Mouse (Mus musculus) left cerebral cortex, postnatal 25 days (tissue): Measurements from ENCODE around the gene Zfp526. TPM values are rescaled to one million over a fixed set of nuclear protein-coding genes. Genes with fewer than 3 reads are reported as not detected.

Experiments
- DNase-seq, 2 experiments: peaks; one replicate each; pipeline ENCODE4 v3.0.0; 2022; ENCODE audit warnings: low spot score in 2 of 2, mixed read lengths in 1 of 2
- intact Hi-C: fragments of 180-260 bp; cut with DNase I; formaldehyde crosslinking; loops from one replicate; pipeline ENCODE4 v1.15.1; 2025
- total RNA-seq, 2 experiments: library from RNA; stranded (reverse); gene quantifications; 2 replicates each; pipeline ENCODE4 v1.2.3; 2021

The Zfp526 gene
- total RNA-seq, 2 experiments from 2014 or later: 10.0 to 11.1 TPM

- DNase-seq: peak; percentile 99
- intact Hi-C loops: loop anchor here (1.0 to 5.0 kb wide), 2 partner anchors 41 to 160 kb away; partner anchors contain the start of gene Lipe
Observed at GRCm38 (mm10) chr7:25237249-25238014, 16.2 kb downstream of the Zfp526 start, which contains the start of gene Gsk3a. Gene Gsk3a, minus strand, starts transcription at chr7:25237851.

DNA sequence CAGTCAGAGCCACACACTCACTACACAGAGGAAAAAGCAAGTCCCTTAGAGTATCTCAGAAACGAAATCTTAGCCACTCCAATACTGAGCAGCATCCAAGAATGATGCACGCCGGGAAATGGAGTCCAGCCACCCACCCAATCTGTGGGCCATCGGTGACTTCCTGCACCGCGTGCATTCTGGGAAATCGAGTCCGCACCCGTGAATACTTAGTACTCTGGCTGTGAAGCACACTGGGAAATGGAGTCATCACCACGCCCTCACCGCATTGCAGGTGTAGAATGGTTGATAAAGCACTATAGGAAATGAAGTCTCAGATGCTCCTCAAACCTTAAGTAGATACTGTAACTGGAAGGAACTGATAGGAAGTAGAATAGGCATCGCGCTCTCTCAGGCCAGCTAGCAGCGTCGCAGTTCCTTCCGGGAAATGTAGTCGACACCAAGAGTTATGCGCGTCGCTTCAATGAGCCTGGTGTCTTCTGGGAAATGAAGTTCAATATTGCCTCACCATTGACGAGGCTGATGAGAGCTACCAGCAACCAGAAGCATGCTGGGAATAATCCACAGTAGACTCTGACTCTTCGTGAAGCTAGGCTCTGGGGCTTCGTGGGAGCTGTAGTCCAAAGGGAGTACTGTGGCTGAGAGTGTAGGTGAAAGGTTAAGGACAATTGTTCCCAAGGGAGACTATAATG, 16.9 kb downstream of the Zfp526 start:
- intact Hi-C loops: loop anchor here (1.0 to 5.0 kb wide), 2 partner anchors 40 to 159 kb away; partner anchors contain the start of gene Lipe

DNA sequence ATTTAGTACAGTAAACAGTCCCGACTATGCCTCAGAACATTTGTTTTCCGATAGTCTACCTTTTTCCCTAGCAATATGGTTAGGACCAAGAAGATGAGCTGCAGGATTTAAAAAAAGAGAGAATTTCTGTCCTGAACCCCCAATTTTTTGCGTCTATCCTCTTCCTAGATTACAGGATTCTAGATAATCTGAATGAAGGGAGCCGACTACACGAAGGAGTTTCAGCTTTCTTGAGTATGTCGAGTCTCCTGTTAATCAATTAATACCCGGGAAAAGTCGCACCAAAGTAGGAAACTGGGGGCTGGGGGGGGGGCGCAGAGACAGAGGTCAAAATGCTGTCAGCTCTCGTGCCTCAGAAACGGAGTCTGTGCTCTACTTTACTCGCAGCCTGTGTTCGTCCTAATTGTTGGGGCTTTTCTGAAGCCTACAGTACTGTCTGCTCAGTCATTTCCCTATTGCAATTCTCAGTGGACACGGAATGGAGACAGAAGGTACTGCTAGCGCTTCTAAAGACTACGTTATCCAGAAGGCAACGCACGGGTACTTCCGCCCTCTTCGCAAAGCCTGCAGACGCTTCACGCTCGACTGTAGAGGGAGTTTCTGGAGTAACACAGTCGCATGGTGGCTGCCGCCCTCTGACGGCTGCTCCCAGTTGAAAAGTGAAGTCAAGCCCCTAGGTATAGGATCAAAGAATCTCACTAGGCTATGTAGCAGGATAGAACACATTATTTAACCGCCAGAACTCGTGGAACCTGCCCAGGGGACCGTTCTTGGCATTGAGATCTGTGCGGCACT, 17.8 kb downstream of the Zfp526 start:
- DNase-seq: peak; percentile 84 to 96
- intact Hi-C loops: loop anchor here (1.0 to 5.0 kb wide), 4 partner anchors 9 to 158 kb away; partner anchors contain the start of gene Lipe

More for the DNA sequence above, 16.9 kb downstream of the Zfp526 start:
- peak; percentile 98 for DNase-seq

GRCm38 (mm10) chr7:25240631-25241030, 19.4 kb downstream of the Zfp526 start:
- DNase-seq: peak in 1 of 2 experiments; percentile 9
- intact Hi-C loops: loop anchor here (5.0 kb wide), 1 partner anchor 137 kb away; no protein-coding TSS in a partner anchor

- peak; percentile 82 to 96 for DNase-seq
- intact Hi-C loops: loop anchor here (5.0 kb wide), 1 partner anchor 136 kb away; no protein-coding TSS in a partner anchor
Observed at GRCm38 (mm10) chr7:25241062-25241461, 19.8 kb downstream of the Zfp526 start.

GRCm38 (mm10) chr7:25243361-25243760, 22.1 kb downstream of the Zfp526 start:
- DNase-seq: no peak
- intact Hi-C loops: loop anchor here (5.0 kb wide), 1 partner anchor 134 kb away; no protein-coding TSS in a partner anchor

GRCm38 (mm10) chr7:25244562-25245369, 23.5 kb downstream of the Zfp526 start:
- peak in 1 of 2 experiments; percentile 40 for DNase-seq

GRCm38 (mm10) chr7:25246079-25246758, 25.0 kb downstream of the Zfp526 start:
- peak; percentile 68 for DNase-seq
- intact Hi-C loops: no loop called here

More at GRCm38 (mm10) chr7:25244562-25245369, 23.5 kb downstream of the Zfp526 start:
- intact Hi-C loops: loop anchor here (5.0 kb wide), 1 partner anchor 133 kb away; no protein-coding TSS in a partner anchor

- DNase-seq: peak in 1 of 2 experiments; percentile 57
- intact Hi-C loops: no loop called here
Observed at GRCm38 (mm10) chr7:25246759-25247137, 25.5 kb downstream of the Zfp526 start.

- intact Hi-C loops: no loop called here
- DNase-seq: peak in 1 of 2 experiments; percentile 28
Observed at GRCm38 (mm10) chr7:25247498-25247897, 26.3 kb downstream of the Zfp526 start.

DNA sequence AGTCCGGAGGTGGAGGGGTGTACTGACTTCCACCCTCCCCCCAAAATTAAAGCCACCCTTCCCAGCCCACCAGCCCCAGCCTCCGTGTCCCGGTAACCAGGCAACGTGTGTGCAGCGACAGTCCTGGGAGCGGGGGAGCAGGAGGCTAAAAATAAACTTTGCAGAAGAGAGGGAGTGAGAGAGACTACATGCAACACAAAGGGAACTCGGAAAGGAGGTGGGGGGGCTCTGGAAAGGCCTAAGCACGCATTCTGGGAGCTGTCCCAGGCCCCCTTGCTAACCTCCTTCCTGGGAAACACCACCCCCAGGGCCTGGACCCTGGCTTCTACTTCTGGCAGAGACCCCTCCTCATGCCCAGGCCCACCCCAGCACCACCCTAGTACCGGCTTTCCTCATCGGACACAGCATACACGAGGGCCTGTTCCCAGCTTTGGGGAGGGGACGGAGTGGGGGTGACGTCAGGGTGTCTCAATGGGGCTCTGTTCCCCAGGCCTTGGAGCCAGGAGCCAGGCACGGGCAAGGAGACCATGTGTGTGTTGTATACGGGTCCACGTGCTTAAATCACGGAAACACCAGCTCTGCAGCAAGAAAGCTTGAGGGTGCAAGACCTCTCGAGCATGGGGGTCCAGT, 26.9 kb downstream of the Zfp526 start:
- intact Hi-C loops: loop anchor here (1.0 kb wide), 1 partner anchor 9 kb away; no protein-coding TSS in a partner anchor
- DNase-seq: peak; percentile 78 to 93

- intact Hi-C loops: loop anchor here (1.0 kb wide), 2 partner anchors 10 to 29 kb away; no protein-coding TSS in a partner anchor
- peak in 1 of 2 experiments; percentile 51 for DNase-seq
Observed at GRCm38 (mm10) chr7:25248846-25249313, 27.7 kb downstream of the Zfp526 start.

GRCm38 (mm10) chr7:25249314-25250140, 28.3 kb downstream of the Zfp526 start:
- peak; percentile 63 to 70 for DNase-seq
- intact Hi-C loops: loop anchor here (1.0 kb wide), 1 partner anchor 29 kb away; no protein-coding TSS in a partner anchor

GRCm38 (mm10) chr7:25250141-25250972, 29.1 kb downstream of the Zfp526 start, which contains the start of gene Erf:
Gene Erf, minus strand, starts transcription at chr7:25250761.
- DNase-seq: peak; percentile 96 to 97
- intact Hi-C loops: no loop called here

DNA sequence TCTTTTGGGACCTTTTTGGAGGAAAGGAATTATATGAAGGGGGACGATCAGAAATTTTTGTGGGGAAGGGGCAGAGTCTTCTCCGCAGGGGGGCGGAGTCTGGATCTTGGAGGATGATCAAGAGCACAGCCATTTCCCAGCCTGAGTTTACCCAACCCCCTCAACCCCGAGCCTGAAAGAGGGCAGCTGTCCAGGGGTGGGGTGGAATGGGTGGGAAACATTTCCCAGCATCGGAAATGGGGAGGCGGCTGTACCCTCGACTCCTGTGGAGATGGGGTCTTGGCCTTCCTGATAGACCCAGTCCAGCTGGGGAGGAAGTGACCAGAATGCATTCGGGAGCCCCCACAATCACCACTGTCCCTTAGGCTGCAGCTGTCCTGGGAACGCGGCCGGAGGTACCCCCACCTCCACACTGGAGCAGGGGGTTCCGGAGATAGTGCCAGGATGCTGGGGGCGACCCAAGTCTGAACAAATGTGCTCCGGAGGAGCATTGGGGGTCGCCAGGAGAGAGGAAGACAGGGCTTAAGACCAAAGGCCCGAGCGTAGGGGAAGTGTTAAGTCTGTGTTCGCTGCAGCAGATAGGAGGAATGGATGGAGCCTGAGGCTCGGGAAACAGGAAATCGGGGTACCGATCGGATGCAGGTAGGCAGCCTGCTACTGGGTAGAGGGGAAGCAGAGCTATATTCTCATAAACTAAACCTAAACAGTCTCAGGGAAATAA, 30.0 kb downstream of the Zfp526 start:
- intact Hi-C loops: no loop called here
- DNase-seq: peak; percentile 47 to 49
